Mouse (Mus musculus): ENCODE measurements at regions not wholly inside any gene's neighbourhood (a gene's known extent, or its start where the extent isn't known, plus 50 kb on each side); places are given as distances from the start of the nearest gene placed in this dataset.

DNA sequence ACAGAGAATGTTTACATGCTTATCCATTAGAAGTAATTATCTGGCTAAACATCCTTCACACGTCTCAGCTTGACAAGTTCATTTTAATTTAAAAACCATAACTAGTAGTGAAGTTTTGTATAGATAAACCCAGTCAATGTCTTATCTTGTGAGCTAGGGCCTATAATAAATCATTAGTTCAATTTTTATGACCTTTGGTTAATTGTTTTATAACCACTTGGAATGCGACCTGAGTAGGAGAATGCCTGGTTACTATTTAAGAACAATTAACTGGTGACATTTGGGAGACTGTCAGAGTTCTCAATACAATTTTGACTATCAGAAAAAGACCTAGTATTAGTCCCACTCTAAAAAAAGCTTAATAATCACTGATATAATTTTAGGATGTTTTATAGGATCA, 813.6 kb downstream of the Gm9008 start:
- no peak for TF ChIP-seq CTCF (IDR thresholded peaks at IDR 0.05; ENCODE audit: borderline replicate concordance, extremely low read depth, insufficient read depth, insufficient read length)
- TF ChIP-seq POLR2A (IDR thresholded peaks at IDR 0.05; ENCODE audit: borderline replicate concordance, extremely low read depth, insufficient read depth, insufficient read length, poor library complexity, severe bottlenecking): no peak

All from brain, embryonic 14.5 days (tissue).